Mouse (Mus musculus): ENCODE data around the gene Rbm38. TPM values are rescaled to one million over a fixed set of nuclear protein-coding genes. Genes with fewer than 3 reads are reported as not detected.

The Rbm38 gene
- total RNA-seq, 2 experiments from 2014 or later = 146 to 187 TPM

DNA sequence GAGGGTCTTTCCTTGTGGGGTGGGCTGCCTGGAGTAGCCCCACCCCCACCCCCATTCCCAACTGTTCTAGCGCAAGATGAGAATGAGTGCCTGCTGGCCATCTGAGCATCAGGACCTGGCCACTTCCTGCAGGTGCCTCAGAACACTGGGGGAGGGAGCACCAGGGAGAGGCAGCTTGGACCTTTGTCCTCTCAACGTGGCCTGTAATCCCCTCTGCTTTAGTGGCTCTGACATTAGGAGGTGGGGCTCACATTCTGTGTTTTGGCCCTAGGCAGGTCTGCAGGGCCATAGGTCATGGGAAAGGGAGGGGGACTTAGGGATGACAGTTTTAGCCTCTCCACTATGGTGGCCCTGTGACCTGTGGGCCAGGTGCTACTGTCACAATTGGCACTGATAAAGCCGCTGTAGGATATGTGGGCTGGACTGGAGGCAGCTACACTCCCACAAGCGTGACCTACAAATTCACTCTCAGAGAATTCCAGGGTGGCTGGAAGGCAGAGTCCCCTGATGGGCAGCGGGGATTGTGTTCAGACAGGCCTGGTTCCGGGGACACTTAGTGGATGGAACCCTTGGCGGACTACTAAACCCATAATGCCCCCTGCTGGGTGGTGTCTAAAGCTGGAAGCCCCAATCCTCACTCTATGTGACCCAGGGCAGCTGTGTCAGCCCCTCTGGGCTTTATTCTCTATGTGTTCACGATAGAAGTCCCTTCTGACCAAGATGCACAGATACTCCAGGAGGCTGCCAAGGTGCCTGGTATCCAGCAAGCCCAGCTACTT is 30.5 kb downstream of the Rbm38 start:
- DNase-seq = peak in 1 of 2 experiments; percentile 2
- intact Hi-C loops (cut with DNase I) = no loop called here

DNA sequence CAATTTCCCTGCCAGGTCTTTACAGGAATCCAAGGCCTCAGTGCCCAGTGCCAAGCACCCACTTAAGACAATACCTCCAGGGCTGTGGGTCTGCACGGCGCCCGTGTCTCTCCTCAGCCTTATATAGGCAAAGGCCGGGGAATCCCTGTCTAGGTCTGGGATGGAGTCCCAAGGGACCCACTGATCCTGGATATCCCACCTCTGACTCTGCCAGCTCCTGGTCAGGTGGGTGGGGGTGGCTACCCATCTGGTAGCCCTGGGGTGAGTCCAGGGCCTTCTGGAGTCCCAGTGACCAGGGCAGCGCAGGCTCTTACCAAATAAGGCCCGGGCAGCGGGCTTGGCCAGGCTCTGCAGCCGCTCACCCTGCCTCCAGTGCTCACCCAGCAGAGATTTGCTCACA is 32.6 kb downstream of the Rbm38 start:
- DNase-seq = peak; percentile 62 to 64
- intact Hi-C loops (cut with DNase I) = no loop called here

GRCm38 (mm10) chr2:173053846-173054245 is 33.5 kb downstream of the Rbm38 start:
- DNase-seq = no peak
- intact Hi-C loops (cut with DNase I) = no loop called here

GRCm38 (mm10) chr2:173056303-173056881 is 36.1 kb downstream of the Rbm38 start:
- peak in 1 of 2 experiments; percentile 6 for DNase-seq
- intact Hi-C loops (cut with DNase I) = no loop called here

DNA sequence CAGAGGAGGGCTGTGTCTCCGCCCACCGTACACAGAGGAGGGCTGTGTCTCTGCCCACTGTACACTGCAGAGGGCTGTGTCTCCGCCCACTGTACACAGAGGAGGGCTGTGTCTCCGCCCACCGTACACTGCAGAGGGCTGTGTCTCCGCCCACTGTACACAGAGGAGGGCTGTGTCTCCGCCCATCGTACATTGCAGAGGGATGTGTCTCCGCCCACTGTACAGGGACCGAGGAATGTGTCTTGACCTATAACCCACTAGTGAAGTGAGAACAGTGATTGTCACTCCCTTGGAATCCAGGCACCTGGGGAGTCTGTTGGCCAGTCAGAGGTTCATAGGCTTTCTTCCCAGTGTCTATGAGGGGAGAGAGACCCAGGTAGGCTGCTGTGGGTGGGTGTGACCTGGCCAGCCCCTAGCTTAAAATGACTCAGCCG is 36.6 kb downstream of the Rbm38 start:
- peak in 1 of 2 experiments; percentile 15 for DNase-seq
- intact Hi-C loops (cut with DNase I) = no loop called here

DNA sequence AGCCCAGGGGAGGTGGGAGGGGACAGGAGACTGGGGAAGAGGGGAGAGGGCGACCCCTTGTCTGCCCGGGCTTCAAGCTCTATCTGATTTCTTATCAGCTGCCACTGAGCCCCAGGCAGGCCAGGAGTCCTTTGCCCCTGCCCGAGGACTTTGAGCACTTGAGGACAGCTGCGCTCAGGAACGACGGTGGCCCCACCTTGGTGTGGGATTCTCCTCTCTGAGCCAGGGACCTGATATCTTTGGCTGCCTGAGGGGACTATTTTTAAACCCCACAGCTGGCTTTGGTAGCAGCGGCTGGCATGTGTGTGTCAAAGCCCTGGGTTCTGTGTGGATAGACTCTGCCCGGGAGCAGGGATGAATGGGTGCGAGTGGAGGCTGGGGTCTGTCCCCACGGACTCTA is 37.3 kb downstream of the Rbm38 start:
- DNase-seq = peak; percentile 73 to 80
- intact Hi-C loops (cut with DNase I) = no loop called here

- intact Hi-C loops (cut with DNase I) = no loop called here
- DNase-seq = peak in 1 of 2 experiments; percentile 29
Observed at GRCm38 (mm10) chr2:173058263-173058662, 38.0 kb downstream of the Rbm38 start.

- DNase-seq = peak in 1 of 2 experiments; percentile 46
- intact Hi-C loops (cut with DNase I) = no loop called here
Observed at GRCm38 (mm10) chr2:173060450-173060849, 40.2 kb downstream of the Rbm38 start.

- DNase-seq = peak in 1 of 2 experiments; percentile 30
- intact Hi-C loops (cut with DNase I) = no loop called here
Observed at GRCm38 (mm10) chr2:173061443-173062351, 41.4 kb downstream of the Rbm38 start.

DNA sequence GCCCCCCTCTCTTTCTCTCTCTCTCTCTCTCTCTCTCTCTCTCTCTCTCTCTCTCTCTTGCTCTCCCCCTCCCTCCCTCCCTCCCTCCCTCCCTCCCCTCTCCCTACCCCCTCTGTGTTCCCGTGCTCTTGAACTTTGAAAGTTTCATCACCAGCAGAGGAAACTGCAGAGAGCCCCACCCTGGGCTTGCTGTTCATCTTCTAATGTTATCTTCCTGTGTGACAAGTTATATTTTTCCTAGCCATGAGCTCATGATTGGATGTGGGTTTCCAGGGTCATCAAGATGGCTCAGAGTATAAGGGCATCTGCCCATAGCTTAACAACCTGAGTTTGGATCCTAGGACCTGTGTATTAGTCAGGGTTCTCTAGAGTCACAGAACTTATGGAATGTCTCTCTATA is 42.9 kb downstream of the Rbm38 start:
- intact Hi-C loops (cut with DNase I) = no loop called here
- DNase-seq = no peak

- intact Hi-C loops (cut with DNase I) = no loop called here
- DNase-seq = no peak
Observed at GRCm38 (mm10) chr2:173064864-173065263, 44.6 kb downstream of the Rbm38 start.

DNA sequence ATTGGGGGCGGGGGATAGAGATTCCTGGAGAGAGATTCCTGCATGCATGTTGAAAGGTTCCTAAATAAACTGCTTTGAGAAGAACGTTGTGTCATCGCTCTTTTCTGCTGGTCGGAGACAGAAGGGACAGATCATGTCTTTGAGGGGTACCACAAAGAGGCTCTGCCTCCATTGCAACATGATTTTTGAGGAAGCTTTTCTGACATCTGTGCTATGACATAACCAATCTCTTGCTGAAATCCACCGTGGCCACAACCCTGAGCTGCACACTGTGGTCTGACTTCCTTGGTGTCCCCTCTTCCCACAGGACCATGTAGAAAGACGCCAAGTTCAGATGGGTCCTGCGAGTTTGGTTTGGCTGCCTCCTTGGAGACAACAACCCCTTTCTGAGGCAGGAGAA is 52.6 kb downstream of the Rbm38 start:
- DNase-seq = no peak
- intact Hi-C loops (cut with DNase I) = no loop called here

- DNase-seq = no peak
- intact Hi-C loops (cut with DNase I) = no loop called here
Observed at GRCm38 (mm10) chr2:173073666-173074065, 53.4 kb downstream of the Rbm38 start.

DNA sequence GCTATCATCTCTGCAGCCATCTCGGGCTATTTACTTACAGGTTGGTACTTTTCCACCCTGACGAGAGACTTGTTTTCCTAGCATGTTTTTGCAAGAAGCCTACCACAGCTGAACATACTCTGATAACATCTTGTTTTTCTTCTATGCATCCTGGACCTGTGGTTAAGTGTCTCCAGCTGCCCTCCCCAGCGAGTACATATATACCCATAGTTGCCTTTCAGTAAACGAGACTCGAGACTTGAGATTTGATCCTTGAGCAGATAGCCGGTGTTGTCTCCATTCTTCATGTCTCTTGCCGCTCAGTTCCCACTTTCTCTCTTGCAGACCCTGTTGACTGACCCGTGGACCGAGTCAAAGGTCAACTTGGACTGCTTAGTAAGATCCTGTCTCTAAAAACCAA is 56.6 kb downstream of the Rbm38 start:
- no peak for DNase-seq
- intact Hi-C loops (cut with DNase I) = no loop called here

DNA sequence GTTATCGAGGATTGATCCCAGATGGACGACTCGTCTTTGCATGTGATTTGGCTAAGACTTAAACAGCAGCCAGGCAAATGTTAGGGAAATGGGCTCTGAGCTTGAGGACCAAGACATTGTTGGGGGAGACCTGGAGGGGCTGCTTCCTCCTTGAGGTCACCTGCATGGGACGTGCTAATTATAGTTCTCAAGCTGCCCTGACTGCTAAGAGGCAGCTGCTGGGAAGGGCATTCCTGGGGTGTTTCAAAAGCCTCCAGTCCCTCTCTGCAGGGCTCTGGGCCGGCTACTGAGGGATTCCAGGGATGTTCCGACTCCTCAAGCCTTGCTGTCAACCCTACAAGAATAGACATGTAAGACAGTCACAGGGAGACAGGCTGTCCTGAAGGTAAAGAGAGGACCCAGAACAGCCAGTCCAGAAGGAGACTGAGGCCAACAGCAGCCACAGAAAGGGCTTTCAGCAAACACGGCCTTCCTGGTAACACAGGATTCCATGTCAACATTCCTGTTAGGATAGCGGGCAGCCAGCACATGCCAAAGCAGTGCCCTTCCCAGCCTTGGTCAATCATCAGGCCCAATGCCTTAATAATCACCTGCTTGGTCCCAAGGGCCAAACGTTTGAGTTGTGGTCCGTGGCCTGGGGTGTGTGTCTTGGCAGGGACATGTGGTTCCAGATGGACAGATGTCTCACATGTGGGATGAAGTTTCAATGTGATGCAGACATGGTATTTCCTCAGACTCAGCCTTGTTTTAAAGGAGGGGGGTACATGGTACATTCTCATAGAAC is 59.7 kb downstream of the Rbm38 start:
- intact Hi-C loops (cut with DNase I) = loop anchor here (2.0 to 10.0 kb wide), 3 partner anchors 35 to 605 kb away; partner anchors contain the start of gene Fam209
- no peak for DNase-seq

DNA sequence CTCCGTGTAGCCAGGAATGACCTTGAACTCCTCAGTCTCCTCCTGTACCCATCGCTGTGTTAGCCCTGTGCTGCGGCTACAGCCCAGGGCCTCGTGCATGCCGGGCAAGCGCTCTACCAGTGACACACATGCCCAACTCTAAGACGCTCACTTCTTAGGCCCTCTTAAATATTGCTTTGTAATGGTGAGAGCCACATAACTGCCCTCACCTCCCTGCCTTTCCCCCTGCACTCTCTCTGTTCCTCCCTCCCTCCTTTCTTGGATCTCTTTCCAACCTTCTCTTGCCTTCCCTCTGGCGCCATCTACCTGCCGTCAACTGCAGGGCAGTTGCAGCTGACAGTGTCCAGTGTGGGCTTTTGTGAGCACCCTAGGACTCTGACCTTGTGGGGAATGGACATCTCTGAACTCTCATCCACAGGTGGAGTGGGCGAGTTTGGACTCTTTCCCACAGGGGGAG is 60.5 kb downstream of the Rbm38 start:
- intact Hi-C loops (cut with DNase I) = loop anchor here (2.0 to 10.0 kb wide), 3 partner anchors 36 to 606 kb away; partner anchors contain the start of gene Fam209
- DNase-seq = peak; percentile 89 to 92

- DNase-seq = no peak
- intact Hi-C loops (cut with DNase I) = loop anchor here (10.0 kb wide), 1 partner anchor 608 kb away; the partner anchor contains the start of gene Fam209
Observed at GRCm38 (mm10) chr2:173082706-173083105, 62.4 kb downstream of the Rbm38 start.

DNA sequence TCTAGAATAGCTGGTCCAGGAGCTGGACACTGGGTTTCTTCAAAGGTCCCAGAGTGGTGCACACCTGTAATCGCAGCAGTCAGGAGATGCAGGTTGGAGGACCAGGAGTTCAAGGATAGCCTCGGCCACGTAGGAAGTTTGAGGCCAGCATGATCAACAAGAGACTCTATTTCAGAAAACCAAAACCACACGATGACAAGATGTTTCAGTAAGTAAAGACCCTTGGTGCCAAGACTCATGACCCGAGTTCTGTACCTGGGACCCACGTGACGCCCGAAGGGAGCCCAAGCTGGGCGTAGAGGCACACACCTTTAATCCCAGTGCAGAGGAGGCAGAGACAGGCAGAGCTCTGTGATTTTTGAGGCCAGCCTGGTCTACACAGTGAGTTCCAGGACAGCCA is 62.8 kb downstream of the Rbm38 start:
- intact Hi-C loops (cut with DNase I) = loop anchor here (10.0 kb wide), 1 partner anchor 608 kb away; the partner anchor contains the start of gene Fam209
- DNase-seq = no peak

DNA sequence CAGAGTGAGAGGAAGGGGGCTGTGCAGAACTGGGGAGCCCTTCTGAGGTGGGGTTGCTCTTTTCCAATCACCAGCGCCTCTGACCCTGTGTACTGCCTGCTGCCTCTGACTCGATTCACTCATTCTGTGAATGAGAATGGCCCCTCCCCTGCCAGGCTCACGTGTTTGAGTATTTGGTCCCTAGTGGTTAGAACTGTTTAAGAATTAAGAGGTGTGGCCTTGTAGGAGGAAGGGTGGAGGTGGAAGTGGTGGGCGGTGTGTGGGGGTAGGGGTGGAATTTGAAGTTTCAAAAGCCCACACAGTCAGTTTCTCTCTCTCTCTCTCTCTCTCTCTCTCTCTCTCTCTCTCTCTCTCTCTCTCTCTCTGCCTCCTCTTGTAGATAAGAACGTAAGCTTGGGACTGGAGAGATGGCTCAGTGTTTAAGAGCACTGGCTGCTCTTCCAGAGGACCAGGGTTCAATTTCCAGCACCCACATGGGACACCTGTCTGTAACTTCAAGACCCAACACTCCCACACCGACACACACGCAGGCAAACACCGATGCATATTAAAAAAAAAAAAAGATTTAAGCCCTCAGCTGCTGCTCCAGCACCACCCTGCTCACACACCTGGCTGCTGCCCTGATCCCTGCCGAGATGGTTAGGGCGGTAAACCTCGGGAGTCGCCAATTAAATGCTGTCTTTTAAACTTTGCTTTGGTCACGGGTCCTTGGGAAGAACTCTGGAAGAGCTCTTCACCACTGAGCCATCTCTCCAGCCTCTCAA is 63.6 kb downstream of the Rbm38 start:
- DNase-seq = peak in 1 of 2 experiments; percentile 56
- intact Hi-C loops (cut with DNase I) = loop anchor here (10.0 kb wide), 1 partner anchor 609 kb away; the partner anchor contains the start of gene Fam209
